Mouse (Mus musculus): ENCODE results near the gene Clgn.

Gene Clgn

GRCm38 (mm10) chr8:83389316-83390005 lies at the start of gene Clgn:
Clgn (plus strand) TSS chr8:83389867.
- no peak for DNase-seq (ENCODE audit: low read depth)

DNA sequence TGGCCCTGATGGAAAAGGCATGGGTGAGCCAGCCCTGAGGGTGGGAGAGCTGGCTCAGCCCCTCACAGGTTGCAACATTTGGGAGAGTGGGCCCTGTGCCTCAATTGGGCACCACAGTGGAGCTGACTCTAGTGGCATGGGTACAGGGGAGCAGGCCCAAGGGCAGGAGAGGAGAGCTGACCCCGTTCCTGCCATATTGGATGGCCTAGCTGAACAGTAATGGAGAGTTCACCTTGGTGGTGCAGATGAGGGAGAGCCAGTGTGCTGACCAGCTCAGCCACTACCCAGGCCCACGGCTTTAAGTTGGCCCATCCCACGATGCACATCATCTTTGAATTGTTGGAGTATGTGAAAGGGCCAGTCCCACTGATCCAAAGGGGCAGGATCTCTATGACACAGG lies 47.6 kb upstream of the Clgn start:
- DNase-seq (ENCODE audit: low read depth) = no peak

- DNase-seq (ENCODE audit: low read depth) = no peak
Observed at GRCm38 (mm10) chr8:83342693-83343092, 47.0 kb upstream of the Clgn start.

DNA sequence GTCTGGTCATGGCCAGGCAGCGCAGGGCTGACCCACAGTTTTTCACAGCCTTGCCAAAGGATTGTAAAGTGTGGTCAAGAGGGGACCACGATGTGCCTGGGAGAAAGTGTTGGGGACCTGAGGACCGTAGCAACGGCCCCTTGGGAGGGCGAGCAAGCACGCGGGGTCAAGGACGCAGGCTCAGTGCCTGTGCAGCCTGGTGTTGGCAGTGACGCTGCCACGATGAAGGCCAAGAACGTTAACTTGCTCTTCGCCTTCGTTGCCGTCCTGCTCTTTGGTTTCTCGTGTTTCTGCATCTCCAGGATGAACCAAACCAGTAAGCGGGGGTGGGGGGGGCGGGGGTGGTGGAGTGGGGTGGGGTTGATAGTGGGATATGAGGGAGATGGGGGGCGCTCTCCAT lies 41.4 kb upstream of the Clgn start, which contains the start of gene Mgat4d:
Mgat4d (plus strand) TSS at position 209 of the 400 bp plus-strand sequence.
- DNase-seq (ENCODE audit: low read depth) = no peak

GRCm38 (mm10) chr8:83351315-83351714 lies 38.4 kb upstream of the Clgn start:
- DNase-seq (ENCODE audit: low read depth) = no peak

GRCm38 (mm10) chr8:83363156-83363769 lies 26.4 kb upstream of the Clgn start:
- DNase-seq (ENCODE audit: low read depth) = no peak

- DNase-seq (ENCODE audit: low read depth) = no peak
Observed at GRCm38 (mm10) chr8:83377231-83377630, 12.4 kb upstream of the Clgn start.

DNA sequence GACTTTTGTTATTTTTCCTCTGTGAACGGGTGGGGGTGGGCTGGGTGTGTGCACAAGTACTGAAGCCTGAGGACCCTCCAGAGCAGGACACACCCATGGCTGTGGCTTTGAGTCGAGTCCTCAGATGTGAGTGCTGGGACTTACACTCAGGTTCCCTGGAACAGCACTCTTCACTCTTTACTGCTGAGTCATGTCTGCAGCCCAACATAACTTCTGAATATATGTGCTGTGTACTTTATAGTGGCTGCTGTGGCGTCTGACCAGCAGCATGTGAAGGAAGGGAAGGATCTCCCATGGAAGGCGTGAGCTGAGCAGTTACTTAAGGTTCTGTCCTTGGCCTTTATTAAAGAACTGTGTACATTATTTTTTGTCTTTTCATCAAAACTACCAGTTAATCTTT lies 9.5 kb upstream of the Clgn start:
- no peak for DNase-seq (ENCODE audit: low read depth)

GRCm38 (mm10) chr8:83381016-83381415 lies 8.7 kb upstream of the Clgn start:
- no peak for DNase-seq (ENCODE audit: low read depth)

DNA sequence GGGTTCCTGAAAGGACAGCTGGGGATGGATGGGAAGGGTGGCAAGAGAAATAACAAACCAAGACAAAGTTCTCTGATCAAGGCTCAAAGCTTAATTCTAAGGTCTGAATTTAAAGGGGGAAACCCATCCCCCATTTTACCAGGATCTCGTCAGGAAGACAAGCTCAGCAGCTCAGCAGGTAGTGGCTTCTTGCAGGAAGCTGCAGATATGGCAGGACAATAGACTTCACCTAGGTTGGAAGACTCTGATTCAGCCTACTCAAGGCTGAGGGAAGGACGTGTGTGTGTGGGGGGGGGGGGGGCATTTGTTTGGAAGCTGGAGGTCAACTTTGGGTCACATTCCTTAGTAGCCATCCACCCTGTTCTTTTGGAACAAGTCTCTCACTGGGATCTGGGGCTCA lies 6.8 kb upstream of the Clgn start:
- DNase-seq (ENCODE audit: low read depth) = no peak

GRCm38 (mm10) chr8:83390006-83390701 lies 487 bp downstream of the Clgn start:
- no peak for DNase-seq (ENCODE audit: low read depth)

DNA sequence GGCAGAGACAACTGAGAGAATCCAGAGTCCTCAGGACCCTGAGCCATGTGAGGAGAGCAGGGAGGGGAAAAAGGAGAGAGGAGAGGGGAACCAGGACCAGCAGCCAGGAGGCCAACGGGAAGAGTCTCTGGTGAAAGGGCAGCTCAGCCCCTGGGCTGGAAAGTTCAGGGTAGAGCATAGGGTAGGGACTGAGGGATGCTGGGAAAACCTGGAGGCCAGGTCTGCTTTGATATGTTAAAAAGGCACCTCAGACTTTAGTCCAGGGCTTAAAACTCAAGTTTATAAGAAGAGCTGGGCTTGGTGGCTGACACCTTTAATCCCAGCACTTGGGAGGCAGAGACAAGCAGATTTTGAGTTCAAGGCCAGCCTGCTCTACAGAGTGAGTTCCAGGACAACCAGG lies 2.9 kb downstream of the Clgn start:
- DNase-seq (ENCODE audit: low read depth) = no peak

GRCm38 (mm10) chr8:83394325-83394724 lies 4.7 kb downstream of the Clgn start:
- no peak for DNase-seq (ENCODE audit: low read depth)

- no peak for DNase-seq (ENCODE audit: low read depth)
Observed at GRCm38 (mm10) chr8:83396680-83397079, 7.0 kb downstream of the Clgn start.

- no peak for DNase-seq (ENCODE audit: low read depth)
Observed at GRCm38 (mm10) chr8:83397726-83398125, 8.1 kb downstream of the Clgn start.

DNA sequence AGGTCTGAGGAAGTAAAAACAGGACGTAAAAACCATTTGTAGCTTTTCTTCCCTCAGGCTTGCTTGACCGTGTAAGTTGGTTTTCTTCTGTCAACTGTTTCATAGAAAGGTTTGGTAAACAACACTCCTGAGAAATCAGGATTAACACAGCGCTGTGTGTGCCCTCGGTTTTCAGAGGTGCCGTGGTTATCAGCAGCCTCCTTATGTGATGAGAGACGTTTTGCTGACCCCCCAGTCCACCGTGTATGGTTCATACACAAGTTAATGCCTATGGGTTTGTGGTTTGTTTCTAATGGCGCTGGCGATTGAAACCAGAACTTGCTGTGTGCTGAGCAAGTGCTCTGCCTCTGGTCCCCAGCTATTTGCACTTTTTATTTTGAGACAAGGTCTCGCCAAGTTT lies 15.9 kb downstream of the Clgn start:
- DNase-seq (ENCODE audit: low read depth) = no peak

- DNase-seq (ENCODE audit: low read depth) = no peak
Observed at GRCm38 (mm10) chr8:83406836-83407235, 17.2 kb downstream of the Clgn start.

DNA sequence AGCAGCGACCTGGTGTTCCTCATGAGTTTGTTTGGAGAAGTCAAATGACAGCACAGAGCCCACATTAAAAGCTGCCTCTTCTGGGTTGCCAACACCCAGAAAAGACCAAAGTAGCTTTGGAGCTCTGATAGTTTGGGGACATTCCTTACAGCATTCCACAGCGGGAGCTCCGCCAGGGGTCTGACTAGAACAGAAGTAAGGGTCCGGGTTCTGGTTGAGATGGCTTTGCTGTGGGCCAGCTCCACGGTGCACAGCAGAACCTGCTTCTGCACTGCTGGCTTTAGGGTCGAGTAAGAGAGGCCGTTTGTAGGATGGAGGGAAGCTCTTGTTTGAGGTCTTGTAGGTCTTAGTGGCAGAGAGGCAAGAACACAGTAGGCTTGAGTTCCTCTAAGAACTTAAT lies 18.8 kb downstream of the Clgn start:
- no peak for DNase-seq (ENCODE audit: low read depth)

DNA sequence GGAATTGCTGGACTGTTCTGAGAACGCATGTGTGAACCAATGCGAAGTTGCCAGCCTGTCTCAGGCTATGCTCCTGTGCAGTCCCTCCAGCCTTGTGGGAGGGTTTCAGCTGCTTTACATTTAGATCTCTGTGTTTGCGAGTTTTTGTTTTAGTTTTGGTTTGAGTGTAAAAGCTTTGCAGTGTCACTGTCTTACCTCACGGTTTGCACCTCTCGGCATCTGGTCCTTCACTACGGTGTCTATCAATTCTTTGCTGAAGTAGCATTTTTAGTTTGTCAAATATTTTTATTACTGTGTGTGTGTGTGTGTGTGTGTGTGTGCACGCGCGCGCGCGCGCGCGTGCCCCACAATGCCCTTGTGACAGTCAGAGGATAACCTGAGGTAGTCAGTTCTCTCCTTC lies 27.2 kb downstream of the Clgn start:
- DNase-seq (ENCODE audit: low read depth) = no peak

DNA sequence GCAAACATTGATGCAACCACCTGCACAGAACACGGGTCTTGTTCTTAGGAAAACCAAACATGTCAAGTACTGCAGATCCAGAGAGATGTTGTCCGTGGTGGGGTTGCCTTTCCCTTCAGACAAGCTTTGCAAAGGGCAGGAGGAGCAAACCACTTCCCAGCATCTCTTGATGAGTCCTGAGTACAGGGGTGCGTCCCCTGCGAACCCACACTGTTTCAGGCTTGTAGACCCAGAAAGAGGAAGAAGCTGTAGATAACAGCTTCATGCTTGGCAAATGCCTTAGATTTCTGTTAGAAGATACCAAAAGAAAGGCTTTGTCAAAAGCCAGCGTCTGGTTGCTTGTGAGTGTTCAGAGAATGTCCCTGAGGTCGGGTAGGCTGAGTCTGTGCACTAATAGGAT lies 28.3 kb downstream of the Clgn start:
- no peak for DNase-seq (ENCODE audit: low read depth)

DNA sequence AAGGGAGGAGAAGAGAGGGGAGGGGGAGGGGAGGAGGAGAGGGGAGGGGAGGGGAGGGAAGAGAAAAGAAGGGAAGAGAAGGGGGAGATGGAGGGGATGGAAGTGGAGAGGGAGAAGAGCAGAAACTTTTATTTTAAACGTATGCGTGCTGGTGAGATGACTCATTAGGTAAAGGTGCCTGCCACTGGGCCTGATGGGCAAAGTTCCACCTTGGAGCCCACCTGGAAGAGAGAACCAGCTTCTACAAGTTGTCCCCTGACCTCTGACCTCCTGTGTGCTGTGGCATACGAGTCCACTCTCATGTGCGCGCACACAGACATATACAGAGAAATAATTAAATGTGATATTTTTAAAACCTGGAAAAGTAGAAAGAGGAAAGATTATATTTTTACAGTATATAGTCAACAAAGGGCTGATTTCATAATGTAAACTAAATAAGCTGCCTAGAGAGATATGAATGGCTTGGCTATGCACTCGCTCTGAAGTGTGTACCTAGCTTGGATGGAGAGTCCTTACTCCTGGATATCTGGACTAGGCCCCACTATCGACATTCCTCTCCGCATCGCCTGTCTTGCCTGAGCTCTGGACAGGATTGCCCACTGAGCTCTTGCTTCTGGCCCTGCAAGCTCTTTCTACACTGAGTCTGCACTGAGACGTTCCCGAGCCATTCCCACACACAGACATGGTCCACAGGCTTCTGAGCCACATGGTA lies 29.3 kb downstream of the Clgn start:
- no peak for DNase-seq (ENCODE audit: low read depth)

- DNase-seq (ENCODE audit: low read depth) = no peak
Observed at GRCm38 (mm10) chr8:83421354-83421753, 31.7 kb downstream of the Clgn start.

All from fibroblast of lung, adult 2 months (primary cell).